Mouse (Mus musculus): Measurements from ENCODE around the gene Prdm16. TPM values are rescaled to one million over a fixed set of nuclear protein-coding genes. Genes with fewer than 3 reads are reported as not detected.

Gene Prdm16
- total and polyA plus RNA-seq, 3 experiments: not detected

- Histone ChIP-seq H3K4me2 (ENCODE audit: insufficient read depth, low read depth, poor library complexity, severe bottlenecking) (no peak overlapping the region), H3K27me3 (replicated peaks) (no peaks in the 10 kb centered on the region), H3K9ac (ENCODE audit: insufficient read depth, low read depth) (no peak overlapping the region), H3K27ac (ENCODE audit: insufficient read depth, low read depth) (no peak overlapping the region), H3K9me3 (replicated peaks; ENCODE audit: low read length) (peaks cover 88% of the 10 kb centered on the region), H3K36me3 (replicated peaks in 1 of 2; ENCODE audit: control insufficient read depth in 1 of 2, insufficient read depth in 1 of 2, low read length in 1 of 2) (no peaks in the 10 kb centered on the region), H3K4me1 (ENCODE audit: control insufficient read depth in 1 of 2, insufficient read depth in 2 of 2) (no peaks in the 10 kb centered on the region), H3K4me3 (replicated peaks in 1 of 3; ENCODE audit: low read depth in 2 of 3, low read length in 2 of 3, poor library complexity in 1 of 3) (no peak overlapping the region), H3K79me2 (replicated peaks; ENCODE audit: control insufficient read depth, extremely low read depth, insufficient read depth, poor library complexity, severe bottlenecking) (no peaks in the 10 kb centered on the region)
- dilution Hi-C loops (cut with MboI; ENCODE audit: extremely low pct_ligation_motif_present, extremely low pct_unique_long_range_greater_than_20kb, low sequenced_read_pairs) (no loop called here), in situ Hi-C loops (cut with MboI; ENCODE audit: low pct_ligation_motif_present, low pct_unique_long_range_greater_than_20kb, low sequenced_read_pairs) (no loop called here)
- no peak for DNase-seq (ENCODE audit: extremely low read depth)
- TF ChIP-seq EP300 (IDR thresholded peaks at IDR 0.05; ENCODE audit: low read length) (no peak), HCFC1 (IDR thresholded peaks at IDR 0.05; ENCODE audit: low read depth, low read length) (no peak), ETS1 (conservative IDR thresholded peaks at IDR 0.05; ENCODE audit: low read depth, low read length) (no peak)
Observed at GRCm38 (mm10) chr4:154375939-154376625, 260.6 kb downstream of the Prdm16 start.

GRCm38 (mm10) chr4:154371542-154372247 is 265.0 kb downstream of the Prdm16 start:
- peaks cover 94% of the 10 kb centered on the region for H3K9me3 ChIP-seq (replicated peaks; ENCODE audit: low read length)

GRCm38 (mm10) chr4:154370841-154371240 is 265.8 kb downstream of the Prdm16 start:
- Histone ChIP-seq H3K27ac (ENCODE audit: insufficient read depth, low read depth) (no peak overlapping the region), H3K4me1 (ENCODE audit: control insufficient read depth in 1 of 2, insufficient read depth in 2 of 2) (no peaks in the 10 kb centered on the region), H3K9me3 (replicated peaks; ENCODE audit: low read length) (peaks cover 94% of the 10 kb centered on the region), H3K4me3 (replicated peaks in 1 of 3; ENCODE audit: low read depth in 2 of 3, low read length in 2 of 3, poor library complexity in 1 of 3) (peak overlapping the region in 1 of 3 experiments; percentile 6), H3K36me3 (replicated peaks in 1 of 2; ENCODE audit: control insufficient read depth in 1 of 2, insufficient read depth in 1 of 2, low read length in 1 of 2) (no peaks in the 10 kb centered on the region), H3K79me2 (replicated peaks; ENCODE audit: control insufficient read depth, extremely low read depth, insufficient read depth, poor library complexity, severe bottlenecking) (no peaks in the 10 kb centered on the region), H3K9ac (ENCODE audit: insufficient read depth, low read depth) (no peak overlapping the region), H3K27me3 (replicated peaks) (no peaks in the 10 kb centered on the region), H3K4me2 (ENCODE audit: insufficient read depth, low read depth, poor library complexity, severe bottlenecking) (no peak overlapping the region)
- DNase-seq (ENCODE audit: extremely low read depth): no peak
- TF ChIP-seq HCFC1 (IDR thresholded peaks at IDR 0.05; ENCODE audit: low read depth, low read length) (no peak), MYC (IDR thresholded peaks at IDR 0.05; ENCODE audit: low read depth, low read length) (no peak), E2F4 (IDR thresholded peaks at IDR 0.05; ENCODE audit: insufficient replicate concordance, low read depth, low read length) (no peak), RCOR1 (conservative IDR thresholded peaks at IDR 0.05; ENCODE audit: low read depth, low read length) (no peak), ZC3H11A (IDR thresholded peaks at IDR 0.05; ENCODE audit: low read depth, low read length) (no peak), ZNF384 (IDR thresholded peaks at IDR 0.05; ENCODE audit: low read depth, low read length) (no peak)
- dilution Hi-C loops (cut with MboI; ENCODE audit: extremely low pct_ligation_motif_present, extremely low pct_unique_long_range_greater_than_20kb, low sequenced_read_pairs): no loop called here
- in situ Hi-C loops (cut with MboI; ENCODE audit: low pct_ligation_motif_present, low pct_unique_long_range_greater_than_20kb, low sequenced_read_pairs): no loop called here

More at GRCm38 (mm10) chr4:154371542-154372247, 265.0 kb downstream of the Prdm16 start:
- H3K4me3 ChIP-seq (replicated peaks in 1 of 3; ENCODE audit: low read depth in 2 of 3, low read length in 2 of 3, poor library complexity in 1 of 3): no peak overlapping the region
- in situ Hi-C loops (cut with MboI; ENCODE audit: low pct_ligation_motif_present, low pct_unique_long_range_greater_than_20kb, low sequenced_read_pairs): no loop called here
- dilution Hi-C loops (cut with MboI; ENCODE audit: extremely low pct_ligation_motif_present, extremely low pct_unique_long_range_greater_than_20kb, low sequenced_read_pairs): no loop called here
- no peaks in the 10 kb centered on the region for H3K36me3 ChIP-seq (replicated peaks in 1 of 2; ENCODE audit: control insufficient read depth in 1 of 2, insufficient read depth in 1 of 2, low read length in 1 of 2)
- DNase-seq (ENCODE audit: extremely low read depth): no peak
- no peaks in the 10 kb centered on the region for H3K4me1 ChIP-seq (ENCODE audit: control insufficient read depth in 1 of 2, insufficient read depth in 2 of 2)
- H3K4me2 ChIP-seq (ENCODE audit: insufficient read depth, low read depth, poor library complexity, severe bottlenecking): no peak overlapping the region
- TF ChIP-seq CHD2 (IDR thresholded peaks at IDR 0.05; ENCODE audit: low read length) (no peak), TBP (conservative IDR thresholded peaks at IDR 0.05; ENCODE audit: low read depth, low read length) (no peak), MAX (IDR thresholded peaks at IDR 0.05; ENCODE audit: low read length) (no peak), SIN3A (IDR thresholded peaks at IDR 0.05; ENCODE audit: low read length) (no peak), HCFC1 (IDR thresholded peaks at IDR 0.05; ENCODE audit: low read depth, low read length) (no peak), USF1 (IDR thresholded peaks at IDR 0.05; ENCODE audit: low read depth, low read length) (no peak)
- H3K27ac ChIP-seq (ENCODE audit: insufficient read depth, low read depth): no peak overlapping the region
- no peak overlapping the region for H3K9ac ChIP-seq (ENCODE audit: insufficient read depth, low read depth)
- no peaks in the 10 kb centered on the region for H3K27me3 ChIP-seq (replicated peaks)
- H3K79me2 ChIP-seq (replicated peaks; ENCODE audit: control insufficient read depth, extremely low read depth, insufficient read depth, poor library complexity, severe bottlenecking): no peaks in the 10 kb centered on the region
